Mouse (Mus musculus) MEL (cell line): ENCODE results near the gene Stfa2l1.

Experiments
- CTCF ChIP-seq, 3 experiments: IDR thresholded peaks in 2 of 3; conservative IDR thresholded peaks in 1 of 3; 2 replicates each; pipeline ENCODE4 v1.5.1; 2011 to 2012; ENCODE audit warnings: low read length in 3 of 3, low read depth in 2 of 3, mild to moderate bottlenecking in 2 of 3, improper control_type of control experiment in 1 of 3, inconsistent platforms in 1 of 3, mixed read lengths in 1 of 3, moderate library complexity in 1 of 3; ENCODE audit not compliant: control insufficient read depth in 1 of 3, insufficient read depth in 1 of 3, poor library complexity in 1 of 3, severe bottlenecking in 1 of 3
- E2F4 ChIP-seq: IDR thresholded peaks from 2 replicates; pipeline ENCODE4 v1.6.1; 2011; ENCODE audit warnings: low read depth, low read length, improper control_type of control experiment, borderline replicate concordance
- EP300 ChIP-seq, 2 experiments: IDR thresholded peaks; 2 replicates each; pipeline ENCODE4 v1.6.1; 2011; ENCODE audit warnings: improper control_type of control experiment in 2 of 2, low read length in 2 of 2, low read depth in 1 of 2, mild to moderate bottlenecking in 1 of 2
- ETS1 ChIP-seq: IDR thresholded peaks from 2 replicates; pipeline ENCODE4 v1.6.1; 2012; ENCODE audit warnings: low read depth, mild to moderate bottlenecking, inconsistent platforms, low read length, improper control_type of control experiment, moderate library complexity
- NRF1 ChIP-seq: IDR thresholded peaks from 2 replicates; pipeline ENCODE4 v1.6.1; 2014; ENCODE audit warnings: low read depth, mild to moderate bottlenecking, inconsistent platforms, low read length, improper control_type of control experiment, moderate library complexity; ENCODE audit not compliant: poor library complexity, insufficient read depth, severe bottlenecking
- POLR2A ChIP-seq, 2 experiments: IDR thresholded peaks; 2 replicates each; pipeline ENCODE4 v1.6.1; 2011 to 2012; ENCODE audit warnings: low read length in 2 of 2, mild to moderate bottlenecking in 2 of 2, control low read depth in 1 of 2, improper control_type of control experiment in 1 of 2, low read depth in 1 of 2, moderate library complexity in 1 of 2; ENCODE audit not compliant: control insufficient read depth in 1 of 2, insufficient read depth in 1 of 2, poor library complexity in 1 of 2
- SMC3 ChIP-seq: IDR thresholded peaks from 2 replicates; pipeline ENCODE4 v1.6.1; 2011; ENCODE audit warnings: low read depth, low read length, improper control_type of control experiment
- TAL1 ChIP-seq: IDR thresholded peaks from 2 replicates; pipeline ENCODE4 v1.6.1; 2012; ENCODE audit warnings: mild to moderate bottlenecking, inconsistent platforms, low read length, moderate library complexity, mixed read lengths
- USF2 ChIP-seq, 2 experiments: IDR thresholded peaks; 2 replicates each; pipeline ENCODE4 v1.6.1; 2011 to 2012; ENCODE audit warnings: improper control_type of control experiment in 2 of 2, low read length in 2 of 2, borderline replicate concordance in 1 of 2, inconsistent platforms in 1 of 2, low read depth in 1 of 2, mild to moderate bottlenecking in 1 of 2; ENCODE audit not compliant: insufficient read depth in 1 of 2
- ZC3H11A ChIP-seq: IDR thresholded peaks from 2 replicates; pipeline ENCODE4 v1.6.1; 2012; ENCODE audit warnings: low read depth, mild to moderate bottlenecking, inconsistent platforms, low read length, improper control_type of control experiment

GRCm38 (mm10) chr16:36179910-36180309 is 23.3 kb downstream of the Stfa2l1 start:
- TF ChIP-seq POLR2A (IDR thresholded peaks at IDR 0.05; ENCODE audit: control insufficient read depth in 1 of 2, insufficient read depth in 1 of 2, low read depth in 1 of 2, low read length in 2 of 2, poor library complexity in 1 of 2) (no peak), ETS1 (no peak), CTCF (IDR thresholded peaks at IDR 0.05 in 2 of 3, conservative IDR thresholded peaks at IDR 0.05 in 1 of 3; ENCODE audit: control insufficient read depth in 1 of 3, insufficient read depth in 1 of 3, low read depth in 2 of 3, low read length in 3 of 3, poor library complexity in 1 of 3, severe bottlenecking in 1 of 3) (no peak), SMC3 (no peak), NRF1 (no peak), USF2 (IDR thresholded peaks at IDR 0.05; ENCODE audit: borderline replicate concordance in 1 of 2, insufficient read depth in 1 of 2, low read depth in 1 of 2, low read length in 2 of 2) (no peak), EP300 (IDR thresholded peaks at IDR 0.05; ENCODE audit: low read depth in 1 of 2, low read length in 2 of 2) (no peak), ZC3H11A (no peak), E2F4 (no peak), TAL1 (no peak)
